Mouse (Mus musculus) cerebellum, postnatal 4 days (tissue): ENCODE data around the gene Jup.
A peak's percentile ranks its signal among the peaks of the same experiment; 100 is the strongest.
"Not testable (repeated sequence)": the region's sequence is repeated elsewhere in the genome, so short reads cannot be mapped to it uniquely, and the experiment has no call there.

ENCODE experiments used
- DNase-seq, 2 experiments: peaks; one replicate each; pipeline ENCODE4 v3.0.0; 2022; ENCODE audit warnings: low spot score in 2 of 2, mixed read lengths in 1 of 2

Gene Jup

DNA sequence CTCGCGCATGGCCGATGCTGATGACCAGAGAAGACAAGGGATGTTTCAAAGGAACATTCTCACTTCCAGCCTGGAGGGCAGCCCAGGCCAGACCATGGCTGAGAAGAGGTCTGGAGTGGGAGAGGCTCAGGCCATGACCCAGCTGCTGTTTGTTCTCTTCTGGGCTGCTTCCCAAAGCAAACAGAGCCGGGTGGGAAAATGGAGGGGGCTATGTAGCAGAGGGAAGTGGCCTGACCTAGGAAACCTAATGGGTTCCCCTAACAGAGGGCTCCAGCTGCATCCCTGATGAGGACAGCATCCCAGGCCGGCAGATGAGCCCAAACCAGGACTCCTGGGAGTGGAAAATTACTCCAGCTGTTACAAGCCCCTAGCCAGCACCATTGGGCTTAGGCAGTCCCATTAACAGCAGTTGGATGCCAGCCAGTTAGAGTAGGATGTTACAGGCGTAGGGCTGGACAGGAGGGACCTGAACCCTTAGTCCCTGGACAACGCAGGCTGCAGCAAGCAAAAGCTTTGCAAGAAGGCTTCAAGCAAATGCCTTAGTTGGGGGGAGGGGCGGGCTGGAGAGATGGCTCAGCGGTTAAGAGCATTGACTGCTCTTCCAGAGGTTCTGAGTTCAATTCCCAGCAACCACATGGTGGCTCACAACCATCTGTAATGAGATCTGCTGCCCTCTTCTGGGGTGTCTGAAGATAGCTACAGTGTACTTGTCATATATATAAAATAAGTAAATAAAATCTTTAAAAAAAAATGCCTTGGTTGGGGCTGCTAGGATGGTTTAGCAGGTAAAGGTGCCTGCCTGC lies 6.3 kb downstream of the Jup start:
- no peak for DNase-seq

DNA sequence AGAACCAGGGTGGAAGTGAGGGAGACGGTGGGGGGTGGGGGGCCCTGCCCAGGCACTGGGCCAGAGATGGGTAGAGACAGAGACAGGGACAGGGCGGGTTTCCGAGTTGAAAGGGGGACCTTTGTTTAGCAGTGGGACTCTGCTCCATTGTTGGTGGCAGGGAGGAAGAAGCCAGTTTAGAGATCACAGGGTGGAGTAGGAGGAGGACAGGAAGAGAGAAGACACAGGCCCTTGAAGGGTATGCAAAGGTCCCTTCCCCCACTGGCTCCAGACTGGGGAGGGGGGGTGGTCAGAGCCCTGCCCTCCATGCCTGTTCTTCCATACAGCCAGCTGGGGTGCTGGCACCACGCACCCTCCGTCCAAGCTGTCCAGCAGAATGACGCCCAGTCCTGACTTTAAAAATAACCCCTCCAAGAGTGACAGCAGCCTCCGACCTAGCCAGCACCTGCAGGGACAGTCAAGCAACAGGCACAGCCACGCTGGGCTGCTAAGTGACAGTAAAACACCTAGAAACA lies 7.6 kb downstream of the Jup start:
- no peak for DNase-seq

DNA sequence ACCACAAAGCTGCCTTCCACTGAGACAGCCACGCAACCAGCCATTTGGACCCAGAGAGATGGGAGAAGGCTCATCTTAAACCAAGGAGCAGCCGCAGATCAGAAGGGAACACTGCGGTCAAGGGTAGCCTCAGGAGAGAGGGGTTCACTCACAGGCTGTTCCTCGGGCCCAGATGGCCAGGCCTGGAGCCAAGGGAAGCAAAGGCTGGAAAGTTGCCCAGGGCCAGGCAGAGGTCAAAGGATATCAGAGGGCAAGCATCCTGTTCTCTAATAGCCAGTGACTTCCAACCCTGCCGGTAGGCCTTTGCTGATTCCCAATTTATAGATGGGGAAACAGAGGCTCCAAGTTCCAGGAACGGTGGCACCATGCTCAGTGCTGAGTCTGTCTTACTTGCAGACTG lies 9.0 kb downstream of the Jup start:
- no peak for DNase-seq

DNA sequence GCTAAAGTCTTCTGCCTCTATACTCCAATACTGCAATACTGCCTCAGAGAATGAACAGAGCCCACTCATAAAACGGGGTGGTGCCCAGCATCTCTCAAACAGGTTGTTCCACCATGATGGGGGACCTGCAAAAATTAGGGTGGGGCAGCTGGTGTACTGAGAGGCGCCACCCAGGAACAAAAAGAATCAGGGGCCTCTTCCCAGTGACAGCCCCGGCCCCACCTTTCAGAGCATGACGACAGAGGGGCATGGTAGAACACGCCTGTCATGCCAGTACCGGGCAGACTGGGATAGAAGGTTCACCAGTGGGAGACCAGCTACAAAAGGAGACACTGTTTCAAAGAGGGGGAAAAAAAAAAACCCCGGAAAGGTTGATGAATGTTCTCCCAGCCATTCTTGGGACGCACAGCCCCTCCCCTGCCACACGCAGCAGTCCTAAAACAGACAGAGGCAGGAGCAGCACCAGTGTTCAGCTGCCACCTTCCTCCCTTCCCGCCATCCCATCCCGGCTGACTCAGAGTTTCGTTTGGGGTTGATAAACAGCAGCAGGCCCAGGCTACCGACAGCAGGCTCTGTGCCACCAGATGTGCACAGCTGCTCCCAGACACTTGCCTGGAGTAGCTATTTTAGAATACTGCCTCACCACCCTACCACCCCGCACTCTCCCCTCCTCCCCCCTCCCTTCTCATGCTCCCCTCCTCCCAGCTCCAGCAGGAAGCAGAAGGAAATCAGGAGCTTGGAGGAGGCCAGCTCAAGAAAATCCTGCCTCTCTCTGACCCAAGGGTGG lies 9.8 kb downstream of the Jup start:
- no peak for DNase-seq

DNA sequence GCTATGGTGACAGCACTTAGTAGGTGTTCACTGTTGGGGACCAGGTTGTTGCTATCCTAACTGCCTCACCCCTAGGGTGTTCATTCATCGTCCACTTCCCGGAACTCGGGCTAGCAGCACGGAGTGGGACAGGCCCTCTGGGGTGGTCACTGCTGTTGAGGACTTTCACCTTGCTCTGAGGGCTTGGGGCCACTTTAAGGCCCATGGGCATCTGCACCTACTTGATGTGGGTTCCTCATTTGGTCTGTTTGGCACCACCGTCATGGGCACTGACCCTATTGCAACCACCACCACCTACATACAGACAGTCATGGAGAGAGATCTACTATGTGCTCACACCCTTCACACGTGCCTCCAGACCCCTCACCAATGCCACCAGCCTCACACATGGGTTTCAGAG lies 10.5 kb downstream of the Jup start:
- no peak for DNase-seq

DNA sequence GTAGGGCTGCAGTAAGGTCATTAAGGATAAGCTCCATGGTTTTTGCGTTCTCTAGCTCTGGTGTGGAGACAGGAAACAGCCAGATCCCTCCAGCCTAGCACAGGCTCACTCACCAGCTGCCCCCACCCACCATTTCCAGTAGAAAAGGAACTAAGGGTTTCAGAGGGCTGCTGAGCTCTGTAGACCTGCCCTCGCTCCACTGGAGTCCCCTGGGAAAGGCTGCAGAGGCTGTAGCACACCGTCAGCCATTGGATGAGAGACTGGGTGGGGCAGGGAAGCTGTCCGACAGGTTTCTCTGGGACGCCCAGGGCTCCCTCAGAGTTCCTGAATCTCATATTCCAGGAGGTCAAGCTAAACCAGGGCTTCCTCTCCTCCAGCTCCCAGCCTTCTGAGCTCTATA lies 11.0 kb downstream of the Jup start:
- DNase-seq = no peak

DNA sequence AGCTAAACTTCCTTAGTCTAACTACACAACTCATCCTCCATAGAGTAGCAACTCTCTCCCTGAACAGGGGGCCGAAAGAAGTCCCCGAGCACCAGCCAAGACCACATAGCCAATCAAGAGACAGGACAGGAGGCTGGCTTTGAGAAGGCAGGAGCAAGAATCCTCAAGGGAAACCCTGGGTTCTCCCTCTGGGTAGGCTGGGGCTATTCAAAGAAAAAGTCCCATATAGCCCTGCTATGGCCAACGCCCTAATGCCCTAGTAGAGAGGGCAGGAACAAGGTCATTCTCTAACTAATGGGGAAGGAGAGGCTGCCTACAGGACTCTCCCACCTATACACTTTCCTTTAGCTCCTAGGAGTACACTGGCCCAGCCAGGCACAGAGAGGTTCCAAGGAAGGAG lies 12.5 kb downstream of the Jup start:
- no peak for DNase-seq

DNA sequence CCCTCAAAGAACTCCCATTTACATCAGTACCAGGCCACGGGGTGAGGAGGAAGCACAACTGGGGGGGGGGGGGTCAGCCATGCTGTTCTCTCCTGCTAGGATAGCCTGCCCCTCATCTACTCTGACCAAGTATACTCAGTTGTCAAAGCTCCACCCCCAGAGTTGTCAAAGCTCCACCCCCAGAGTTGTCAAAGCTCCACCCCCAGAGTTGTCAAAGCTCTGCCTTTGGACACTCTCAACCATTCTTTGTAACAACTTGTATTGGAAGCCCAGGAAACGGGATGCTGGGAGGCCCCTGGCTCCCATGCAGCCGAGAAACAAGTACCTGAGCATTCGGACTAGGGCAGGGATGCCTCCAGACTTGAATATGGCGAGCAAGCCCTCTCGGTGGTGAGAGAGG lies 14.9 kb downstream of the Jup start:
- DNase-seq = no peak

DNA sequence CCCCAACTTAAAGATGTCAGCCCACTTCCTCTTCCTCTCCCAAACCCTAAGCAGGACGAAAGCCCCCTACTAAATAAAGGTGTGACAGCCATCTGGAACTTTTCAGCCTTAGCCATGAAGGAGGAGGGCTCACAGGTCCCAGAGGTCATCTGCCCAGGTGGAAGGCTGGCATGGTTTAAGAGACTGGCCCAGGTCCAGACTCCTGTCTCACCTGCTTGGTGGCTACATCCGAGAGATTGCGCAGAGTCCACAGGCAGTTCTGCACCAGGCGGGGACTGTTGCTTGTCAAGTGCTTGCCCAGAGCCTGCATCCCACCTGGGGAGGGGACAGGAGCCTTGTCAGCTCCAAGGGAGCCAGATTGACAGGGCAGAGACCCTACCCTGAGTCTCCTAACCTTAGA lies 18.3 kb downstream of the Jup start:
- no peak for DNase-seq

DNA sequence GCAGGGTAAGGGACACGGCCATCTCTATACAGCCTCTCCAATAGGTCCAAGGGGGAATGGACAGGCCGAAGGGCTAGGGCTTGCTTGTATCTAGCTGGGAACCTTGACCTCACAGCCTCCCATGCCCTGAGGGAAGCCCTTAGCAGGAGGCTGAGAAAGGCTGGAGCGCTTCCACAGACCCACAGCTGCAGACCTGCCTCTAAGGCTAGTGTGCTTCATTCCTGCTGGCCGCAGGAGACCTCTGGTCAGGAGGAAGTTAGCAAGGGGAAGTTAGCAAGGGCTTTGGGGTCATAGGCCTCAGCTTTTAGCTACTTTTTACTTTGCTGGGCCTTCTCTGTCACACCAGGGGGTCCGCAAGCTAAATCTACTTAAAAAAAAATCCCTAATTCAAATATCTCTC lies 19.1 kb downstream of the Jup start:
- DNase-seq = no peak

DNA sequence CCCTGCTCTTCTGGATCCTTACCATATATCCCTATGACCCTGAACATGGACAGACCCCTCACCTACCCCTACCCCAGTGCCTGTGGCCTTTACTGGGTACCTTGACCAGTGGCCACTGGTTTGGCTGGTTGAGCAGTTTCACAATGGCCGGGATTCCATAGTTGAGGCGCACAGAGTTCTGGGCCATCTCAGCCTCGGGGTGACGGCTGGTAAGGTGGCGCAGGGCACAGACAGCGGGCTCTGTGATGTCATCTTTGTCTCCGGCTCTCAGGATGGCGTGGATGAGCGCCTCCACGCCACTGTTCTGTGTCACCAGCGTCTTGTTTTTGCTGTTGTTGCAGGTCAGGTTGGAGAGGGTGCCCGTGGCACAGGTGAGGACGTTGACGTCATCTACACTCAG lies 19.6 kb downstream of the Jup start:
- no peak for DNase-seq

DNA sequence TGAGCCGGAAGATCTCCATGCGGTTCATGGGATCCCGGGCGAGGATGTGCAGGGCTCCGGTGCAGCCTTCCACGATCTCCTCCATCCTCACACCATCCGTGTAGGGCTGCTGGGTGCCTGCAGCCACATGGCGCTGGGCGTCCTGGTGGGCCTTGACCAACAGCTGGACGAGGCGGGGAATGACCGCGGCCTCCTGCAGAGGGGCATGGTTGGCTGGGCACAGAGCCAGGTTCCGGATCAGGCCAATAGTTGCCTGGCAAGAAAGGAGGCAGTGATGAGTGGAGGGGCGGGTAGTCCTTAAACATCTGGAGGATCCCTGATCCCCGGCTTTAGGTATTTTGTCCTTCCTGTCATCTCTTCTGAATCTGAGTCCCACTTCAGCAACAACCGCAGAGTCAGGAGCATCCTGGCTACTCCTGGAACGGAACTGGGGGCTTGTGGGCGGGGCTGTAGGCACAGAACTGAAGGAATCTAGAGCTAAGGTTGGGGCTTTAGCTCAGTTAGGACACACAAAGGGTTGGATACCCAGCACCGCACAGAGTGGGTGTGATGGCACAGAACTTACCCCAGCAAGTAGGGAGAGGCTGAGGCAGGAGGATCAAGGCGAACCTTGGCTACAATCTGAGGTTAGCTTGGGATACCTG lies 20.7 kb downstream of the Jup start:
- DNase-seq = no peak

DNA sequence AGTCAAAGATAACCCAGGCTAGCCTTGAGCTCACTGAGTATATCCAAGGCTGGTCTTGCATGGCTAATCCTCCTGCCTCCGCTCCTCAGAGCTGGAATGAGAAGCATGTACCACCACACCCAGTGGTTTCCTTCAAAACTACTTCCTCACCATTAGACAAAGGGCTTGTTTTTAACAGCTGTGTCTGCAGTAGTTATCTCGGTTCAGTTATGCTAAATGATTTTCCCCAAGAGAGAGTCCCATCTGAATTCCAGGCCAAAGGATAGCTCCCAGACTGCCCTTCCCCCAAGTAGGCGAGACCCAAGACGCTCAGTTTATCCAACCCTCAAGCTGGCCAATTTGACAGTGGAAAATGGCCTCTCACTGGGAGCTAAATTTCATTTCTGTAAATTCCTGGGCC lies 21.6 kb downstream of the Jup start:
- DNase-seq = no peak

DNA sequence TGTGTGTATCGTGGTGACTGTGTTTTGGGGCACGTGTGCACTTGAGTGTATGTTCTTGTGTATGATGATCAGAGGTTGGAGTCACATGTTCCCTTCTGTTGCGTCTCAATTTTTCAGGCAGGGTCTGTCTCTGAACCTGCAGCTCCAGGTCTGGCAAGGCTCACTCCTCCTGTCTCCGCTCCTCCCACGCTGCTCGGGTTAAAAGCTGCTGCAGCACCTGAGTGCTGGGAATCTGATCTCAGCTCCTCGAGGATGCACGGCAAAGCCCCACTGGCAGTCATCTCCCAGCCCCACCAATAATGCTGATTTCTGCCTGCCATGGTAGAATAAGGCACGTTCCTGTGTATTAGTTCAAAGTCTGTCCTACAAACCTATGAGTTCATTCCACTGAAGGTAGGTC lies 22.4 kb downstream of the Jup start:
- no peak for DNase-seq

DNA sequence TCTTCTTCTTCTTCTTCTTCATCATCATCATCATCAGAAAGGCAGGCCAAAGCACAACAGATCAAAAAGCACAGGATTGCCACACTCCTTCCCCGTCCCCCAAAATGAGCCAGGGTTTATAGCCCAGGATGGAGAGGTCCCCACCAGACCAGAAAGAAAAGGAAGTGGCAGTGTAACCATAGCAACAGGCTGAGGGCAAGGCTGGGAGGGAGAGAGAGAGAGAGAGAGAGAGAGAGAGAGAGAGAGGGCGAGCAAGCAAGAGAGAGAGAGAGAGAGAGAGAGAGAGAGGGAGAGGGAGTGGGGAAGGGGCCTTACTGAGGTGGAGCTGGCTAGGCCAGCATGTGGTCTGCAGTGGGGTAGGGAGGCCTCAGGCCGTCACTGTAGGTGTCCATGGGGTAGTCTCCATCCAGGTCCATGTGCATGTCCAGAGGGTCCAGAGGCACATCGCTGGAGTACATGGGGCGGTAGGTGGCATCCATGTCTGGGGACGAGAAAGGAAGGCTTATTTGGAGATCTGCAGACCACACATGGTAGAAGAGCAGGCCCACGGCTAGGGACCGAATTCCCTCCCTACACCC lies 25.5 kb downstream of the Jup start:
- DNase-seq = no peak

DNA sequence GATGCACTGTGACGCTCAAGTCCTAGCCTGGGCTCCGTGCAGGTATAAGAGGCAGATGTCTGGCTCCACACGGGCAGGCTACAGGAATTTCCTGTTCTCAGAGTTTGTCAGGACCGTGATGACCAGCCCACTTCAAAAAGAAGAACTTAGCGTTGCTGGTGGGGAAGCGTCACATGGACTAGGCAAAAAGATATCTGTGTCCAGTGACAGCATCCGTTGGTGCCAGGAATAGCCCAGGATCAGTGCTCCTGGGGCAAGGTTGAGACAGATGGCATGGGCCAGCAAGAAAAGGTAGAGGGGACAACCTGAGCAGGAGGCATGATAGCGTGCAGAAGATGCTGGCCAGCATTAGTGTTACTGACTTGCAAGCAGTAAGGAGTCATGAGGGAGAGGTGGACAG lies 27.7 kb downstream of the Jup start:
- DNase-seq = no peak

DNA sequence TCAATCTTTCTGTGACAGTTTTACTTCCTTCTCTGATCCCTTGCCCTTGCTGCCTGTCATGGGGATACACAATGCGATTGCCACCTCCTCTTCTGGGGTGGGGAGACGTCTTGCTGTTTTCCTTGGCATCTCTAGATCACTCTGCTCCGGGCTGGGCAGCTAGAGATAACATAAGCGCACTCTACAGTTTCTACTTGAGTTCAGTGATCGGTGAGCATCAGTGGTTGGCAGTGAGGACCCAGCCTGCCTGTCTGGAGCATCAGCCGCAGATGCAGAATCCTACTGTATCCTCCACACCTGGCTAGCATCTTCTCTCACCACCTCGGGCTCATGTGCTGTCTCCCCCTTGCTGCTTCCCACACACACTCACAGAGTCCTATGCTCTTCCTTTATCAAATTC lies 28.4 kb downstream of the Jup start:
- no peak for DNase-seq

DNA sequence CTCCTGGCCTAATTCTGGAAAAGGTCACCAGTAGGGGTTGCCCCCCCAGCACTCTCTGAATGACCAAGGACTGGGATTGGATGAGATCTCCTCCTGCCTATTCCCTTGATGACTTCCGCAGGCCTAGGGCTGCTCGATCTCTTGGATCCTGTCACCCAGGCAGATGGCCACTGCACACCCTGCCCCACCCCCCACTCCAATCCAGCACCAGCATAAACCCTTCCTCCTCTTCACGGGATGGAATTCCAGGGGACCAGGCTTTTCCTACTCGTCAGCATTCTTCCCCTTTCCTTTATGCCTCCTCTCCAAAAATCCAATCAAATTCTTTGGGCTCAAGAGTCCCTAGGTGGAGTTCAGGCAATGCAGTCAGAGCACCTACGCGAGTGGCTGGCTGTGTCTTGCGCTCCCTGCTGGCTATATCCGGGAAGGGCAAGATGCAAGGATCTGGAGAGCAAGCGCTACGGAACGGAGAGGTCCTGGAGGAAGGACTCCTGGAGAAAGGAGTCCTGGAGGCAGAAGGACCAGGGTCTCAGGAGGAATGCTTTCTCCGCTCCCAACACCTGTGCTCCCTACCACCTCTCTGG lies 34.5 kb downstream of the Jup start:
- peak; percentile 49 to 77 for DNase-seq

DNA sequence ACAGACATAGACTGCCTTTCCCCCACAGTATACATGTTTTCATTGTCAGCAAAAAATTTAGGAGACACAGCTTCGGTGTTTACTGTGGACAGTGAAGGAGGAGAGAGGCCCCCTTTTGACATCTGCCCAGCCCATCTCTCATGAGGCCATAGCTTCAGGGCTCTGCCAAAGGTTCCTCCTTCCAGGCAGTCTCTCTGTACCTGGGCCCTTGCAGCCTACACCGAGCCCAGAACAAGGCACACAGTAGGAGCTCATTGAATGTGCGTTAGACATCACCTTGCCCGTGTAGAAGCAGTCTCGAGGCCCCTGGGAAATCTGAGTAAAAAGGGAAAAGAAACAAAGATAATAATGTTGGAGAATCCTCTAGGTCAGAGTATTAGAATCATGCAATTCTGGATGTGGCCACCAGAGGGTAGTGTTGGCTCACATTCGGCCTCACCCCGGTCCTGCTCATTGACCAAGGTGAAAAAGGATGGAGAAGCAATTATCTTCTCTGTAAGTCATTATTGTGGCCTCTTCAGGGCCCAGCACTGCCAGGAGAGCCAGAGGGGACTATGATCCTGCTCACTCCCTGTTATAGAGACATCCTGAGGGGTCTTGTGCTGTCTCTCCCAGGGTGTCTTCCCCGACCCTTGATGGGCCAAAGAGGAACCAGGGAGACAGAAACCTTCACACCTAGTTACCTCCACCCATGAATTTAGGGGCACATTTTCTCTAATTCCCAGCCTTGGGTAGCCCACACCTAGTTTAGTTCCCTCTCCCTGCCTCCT lies 35.2 kb downstream of the Jup start:
- DNase-seq = peak; percentile 58 to 83

DNA sequence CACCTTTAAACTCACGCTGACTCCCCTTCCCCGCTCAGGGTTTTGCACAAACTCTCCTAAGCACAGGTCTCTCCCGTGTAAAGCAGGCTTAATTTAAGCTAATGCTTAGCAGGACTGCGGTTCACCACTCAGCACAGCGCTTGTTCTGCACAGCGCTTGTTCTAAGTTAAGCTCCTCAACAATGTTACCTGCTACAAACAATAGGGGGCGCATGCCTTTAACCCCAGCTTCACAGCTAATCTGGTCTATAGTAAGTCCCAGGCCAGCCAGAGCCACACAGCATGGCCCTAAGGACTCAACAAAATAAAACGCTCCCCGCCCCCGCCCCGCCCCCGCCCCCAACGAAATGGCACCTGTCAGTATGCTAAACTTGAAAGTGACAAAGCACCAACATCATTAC lies 36.5 kb downstream of the Jup start:
- DNase-seq = not testable (repeated sequence)

DNA sequence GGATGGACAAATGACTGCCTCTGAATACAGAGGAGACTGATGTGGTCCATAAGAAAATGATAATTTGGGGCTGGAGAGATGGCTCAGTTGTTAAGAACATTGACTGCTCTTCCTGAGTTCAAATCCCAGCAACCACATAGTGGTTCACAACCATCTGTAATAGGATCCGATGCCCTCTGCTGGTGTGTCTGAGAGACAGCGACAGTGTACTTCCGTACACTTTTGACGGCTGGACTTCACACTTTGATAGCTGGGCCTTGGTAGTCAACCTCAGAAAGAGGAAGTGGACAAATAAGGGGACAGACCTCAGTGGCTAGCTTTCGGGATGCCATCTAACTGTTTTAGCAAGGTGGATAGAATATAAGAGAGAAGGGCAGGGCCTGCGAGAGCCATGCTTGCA lies 37.4 kb downstream of the Jup start:
- no peak for DNase-seq
